Mouse (Mus musculus) hindbrain, embryonic 14.5 days (tissue): ENCODE results near the gene Vash2. TPM values are rescaled to one million over a fixed set of nuclear protein-coding genes. Genes with fewer than 3 reads are reported as not detected.

Source experiments
- ATAC-seq: fragments of 200-750 bp; cut with Nextera tagmentation; 2 replicates; pipeline ENCODE4 v1.8.0; 2017; ENCODE audit warnings: moderate number of reproducible peaks, mild to moderate bottlenecking, moderate TSS enrichment, moderate library complexity; ENCODE audit not compliant: low FRiP score
- DNase-seq: peaks from one replicate; pipeline ENCODE4 v3.0.0-alpha.2; 2015; ENCODE audit warnings: low spot score
- H3K27ac ChIP-seq: fragments of 300-500 bp; sonication (generic); 2 replicates; pipeline ENCODE4 v1.5.1; 2014; ENCODE audit warnings: mild to moderate bottlenecking, moderate library complexity
- H3K27me3 ChIP-seq: fragments of 300-500 bp; sonication (generic); 2 replicates; pipeline ENCODE4 v1.6.1; 2014; ENCODE audit warnings: mild to moderate bottlenecking, low read length, mixed read lengths; ENCODE audit not compliant: control insufficient read depth, insufficient read depth
- H3K36me3 ChIP-seq: fragments of 300-500 bp; sonication (generic); replicated peaks from 2 replicates; pipeline ENCODE4 v1.6.1; 2014; ENCODE audit not compliant: control insufficient read depth, insufficient read depth
- H3K4me1 ChIP-seq: fragments of 300-500 bp; sonication (generic); replicated peaks from 2 replicates; pipeline ENCODE4 v1.6.1; 2014; ENCODE audit warnings: antibody characterized with exemption, low read length, mixed read lengths; ENCODE audit not compliant: control insufficient read depth, insufficient read depth
- H3K4me2 ChIP-seq: fragments of 300-500 bp; sonication (generic); replicated peaks from 2 replicates; pipeline ENCODE4 v1.6.1; 2014; ENCODE audit warnings: mild to moderate bottlenecking, moderate library complexity
- H3K4me3 ChIP-seq: fragments of 300-500 bp; sonication (generic); replicated peaks from 2 replicates; pipeline ENCODE4 v1.5.1; 2014; ENCODE audit warnings: mild to moderate bottlenecking, low read length
- H3K9ac ChIP-seq: fragments of 300-500 bp; sonication (generic); 2 replicates; pipeline ENCODE4 v1.6.1; 2014
- H3K9me3 ChIP-seq: fragments of 300-500 bp; sonication (generic); 2 replicates; pipeline ENCODE4 v1.6.1; 2016; ENCODE audit warnings: low read length; ENCODE audit not compliant: control insufficient read depth
- WGBS: fragments of 180-500 bp; shearing (Covaris S2); extraction: QIAGEN DNeasy Blood & Tissue Kit; methylation state at CpG from one replicate; pipeline ENCODE4 v1.1.7; 2014; 5-methylcytosine and 5-hydroxymethylcytosine counted together
- polyA plus RNA-seq: library from polyadenylated mRNA; unstranded; fragments of >200 nt; fragmentation: Nextera tagmentation; extraction: Ambion mirVana; gene quantifications from 2 replicates; pipeline ENCODE4 v1.2.1, GENCODE M21; 2014

Gene Vash2
- polyA plus RNA-seq, 1 experiment from 2014 or later, result 102 TPM

DNA sequence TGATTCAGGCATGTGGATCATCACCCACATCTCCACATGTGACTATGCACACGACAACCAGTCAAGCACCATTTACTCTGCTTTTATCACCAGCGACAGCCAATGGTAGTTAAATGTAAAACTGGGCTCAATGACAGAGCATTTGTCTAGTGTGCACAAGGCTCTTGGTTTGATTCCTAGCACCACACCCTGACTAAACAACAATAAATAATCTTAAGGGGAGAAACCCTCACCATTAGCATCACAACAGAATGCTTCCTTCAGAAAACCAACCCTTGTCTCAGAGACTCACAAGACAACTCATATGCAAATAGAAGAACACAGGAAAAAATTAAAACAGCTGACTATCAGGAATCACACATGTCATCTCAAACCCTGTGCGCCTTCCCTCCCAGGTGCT is 35.2 kb upstream of the Vash2 start:
- no peak for DNase-seq
- H3K36me3 ChIP-seq, result peaks cover 49% of the 10 kb centered on the region
- H3K4me2 ChIP-seq, result no peak overlapping the region

DNA sequence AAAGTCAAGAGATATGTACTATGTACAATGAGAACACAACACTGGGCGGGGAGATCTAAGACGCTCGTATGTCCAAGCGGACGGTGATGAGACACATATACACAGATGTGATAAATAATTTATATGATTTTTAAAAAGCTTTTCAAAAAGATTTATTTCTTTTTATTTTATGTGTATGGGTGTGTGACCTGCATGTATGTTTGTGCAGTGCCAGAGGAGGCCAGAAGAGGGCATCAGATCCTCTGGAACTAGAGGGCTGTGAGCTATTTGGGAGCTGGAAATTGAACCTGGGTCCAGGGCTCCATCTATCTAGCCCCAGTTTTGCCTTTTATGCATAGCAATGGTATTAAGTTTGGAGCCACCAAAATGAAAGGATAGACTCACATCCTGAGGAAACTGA is 29.6 kb upstream of the Vash2 start:
- Histone ChIP-seq H3K27me3 (no peaks in the 10 kb centered on the region), H3K4me1 (no peaks in the 10 kb centered on the region), H3K9me3 (no peaks in the 10 kb centered on the region), H3K4me3 (no peak overlapping the region), H3K36me3 (peaks cover 77% of the 10 kb centered on the region), H3K27ac (no peak overlapping the region), H3K4me2 (no peak overlapping the region), H3K9ac (no peak overlapping the region)
- DNase-seq, result no peak
- WGBS, result 97% methylated on average over 5 of the region's 5 CpGs
- ATAC-seq, result no peak

More for the DNA sequence above, 35.2 kb upstream of the Vash2 start:
- H3K27ac ChIP-seq, result no peak overlapping the region
- no peak for ATAC-seq
- H3K27me3 ChIP-seq, result no peaks in the 10 kb centered on the region
- H3K9me3 ChIP-seq, result no peaks in the 10 kb centered on the region
- H3K9ac ChIP-seq, result no peak overlapping the region
- WGBS, result 92% methylated on average over 3 of the region's 3 CpGs
- no peak overlapping the region for H3K4me3 ChIP-seq
- H3K4me1 ChIP-seq, result no peaks in the 10 kb centered on the region

DNA sequence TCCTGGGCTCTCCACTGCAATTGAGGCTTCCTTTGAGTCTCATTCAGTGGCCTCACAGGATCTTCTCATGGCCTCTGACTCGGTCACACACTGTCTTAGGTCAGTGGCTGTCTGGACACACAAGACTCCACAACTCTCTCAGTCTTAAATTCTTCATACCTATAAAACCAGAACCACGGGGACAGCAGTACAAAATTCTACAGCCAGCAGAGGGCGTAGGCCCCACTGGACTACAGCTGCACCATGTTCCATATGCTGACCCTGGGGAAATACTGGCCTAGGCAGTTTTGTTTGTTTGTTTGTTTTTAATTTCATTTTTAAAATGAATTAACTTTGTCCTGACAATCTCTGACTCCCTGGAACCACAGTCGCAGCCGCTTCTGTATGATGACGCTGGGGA is 23.1 kb upstream of the Vash2 start:
- Histone ChIP-seq H3K27me3 (no peaks in the 10 kb centered on the region), H3K27ac (no peak overlapping the region), H3K9me3 (peaks cover 6% of the 10 kb centered on the region; the same call in 1 of the 2 replicates), H3K4me2 (no peak overlapping the region), H3K36me3 (peaks cover 19% of the 10 kb centered on the region), H3K4me1 (no peaks in the 10 kb centered on the region), H3K4me3 (no peak overlapping the region), H3K9ac (no peak overlapping the region)
- ATAC-seq (no peak), DNase-seq (no peak)
- WGBS, result 62% methylated on average over 6 of the region's 6 CpGs

DNA sequence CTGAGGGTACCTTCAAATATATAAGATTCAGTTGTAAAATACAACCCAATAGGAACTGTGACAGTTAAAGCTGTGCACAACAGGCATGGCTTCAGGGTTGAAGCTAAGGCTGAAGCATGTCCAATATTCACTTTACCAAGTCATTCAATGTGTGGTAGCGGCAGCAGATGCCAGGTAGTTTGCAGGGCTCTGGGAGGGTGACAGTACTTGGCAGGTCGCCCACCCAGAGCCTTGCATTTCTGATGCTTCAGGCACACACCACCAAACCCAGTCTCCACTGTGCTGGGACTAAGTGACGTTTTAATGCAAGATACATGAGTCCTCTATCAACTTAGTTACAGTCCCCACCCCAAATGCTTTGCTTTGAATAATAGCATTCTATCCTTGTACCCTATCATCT is 21.6 kb upstream of the Vash2 start:
- ATAC-seq, result no peak
- peaks cover 9% of the 10 kb centered on the region; the same call in 1 of the 2 replicates for H3K36me3 ChIP-seq
- WGBS, result 77% methylated on average over 3 of the region's 3 CpGs
- no peaks in the 10 kb centered on the region for H3K27me3 ChIP-seq
- DNase-seq, result no peak
- H3K9ac ChIP-seq, result no peak overlapping the region
- no peak overlapping the region for H3K4me3 ChIP-seq
- H3K4me1 ChIP-seq, result no peaks in the 10 kb centered on the region
- H3K27ac ChIP-seq, result no peak overlapping the region
- H3K9me3 ChIP-seq, result peaks cover 6% of the 10 kb centered on the region; the same call in 1 of the 2 replicates
- H3K4me2 ChIP-seq, result no peak overlapping the region

DNA sequence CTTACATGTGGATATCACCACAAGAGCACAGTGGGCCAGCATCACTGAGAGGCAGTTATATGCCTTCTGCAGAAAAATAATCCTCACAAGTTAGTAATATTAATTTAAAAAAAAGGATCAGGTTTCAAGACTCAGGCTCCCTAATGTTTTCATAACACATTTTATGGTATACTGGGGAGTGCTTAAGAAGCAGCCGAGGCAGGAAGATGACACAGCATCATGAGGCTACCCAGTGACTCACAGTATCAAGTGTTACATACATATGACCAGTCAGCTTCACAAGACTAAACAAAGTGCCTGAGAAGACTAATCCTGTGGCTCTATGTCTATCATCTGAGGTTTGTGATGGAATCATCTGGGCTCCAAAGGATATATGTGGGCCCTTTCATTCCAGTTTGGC is 18.9 kb upstream of the Vash2 start:
- 82% methylated on average over 1 of the region's 1 CpGs for WGBS
- Histone ChIP-seq H3K36me3 (no peaks in the 10 kb centered on the region), H3K27me3 (no peaks in the 10 kb centered on the region), H3K4me3 (no peak overlapping the region), H3K9ac (no peak overlapping the region), H3K4me1 (no peaks in the 10 kb centered on the region), H3K27ac (no peak overlapping the region), H3K9me3 (peaks cover 6% of the 10 kb centered on the region; the same call in 1 of the 2 replicates), H3K4me2 (no peak overlapping the region)
- ATAC-seq (no peak), DNase-seq (no peak)

DNA sequence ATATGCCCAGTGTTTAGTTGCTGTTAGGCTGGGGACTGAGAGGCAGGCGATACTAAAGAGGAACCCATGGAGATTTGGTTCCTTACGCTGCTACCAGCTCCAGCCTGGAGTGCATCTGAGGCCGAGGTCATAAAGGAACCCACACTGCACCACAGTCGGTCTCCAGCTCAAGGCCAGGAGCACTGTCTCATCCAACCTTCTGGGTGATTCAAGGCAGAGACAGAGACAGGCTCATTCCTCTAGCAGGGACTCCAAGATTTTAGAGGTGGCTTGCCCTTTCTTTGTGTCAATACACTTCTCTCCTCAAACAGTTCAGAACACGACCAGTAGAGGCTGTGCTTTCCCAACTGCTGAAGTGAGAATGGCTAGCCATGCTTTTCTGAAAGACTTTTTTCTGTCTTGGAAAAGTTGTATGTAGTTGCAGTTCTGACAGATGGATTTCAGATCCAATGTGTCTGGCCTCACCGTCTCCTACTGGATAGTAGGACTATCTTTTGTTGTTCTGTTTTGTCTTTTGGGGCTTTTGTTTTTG is 17.3 kb upstream of the Vash2 start:
- Histone ChIP-seq H3K36me3 (no peaks in the 10 kb centered on the region), H3K4me3 (no peak overlapping the region), H3K27ac (no peak overlapping the region), H3K9ac (no peak overlapping the region), H3K27me3 (no peaks in the 10 kb centered on the region), H3K9me3 (peaks cover 6% of the 10 kb centered on the region; the same call in 1 of the 2 replicates), H3K4me1 (no peaks in the 10 kb centered on the region), H3K4me2 (no peak overlapping the region)
- WGBS, result 75% methylated on average over 6 of the region's 6 CpGs
- DNase-seq (no peak), ATAC-seq (no peak)

DNA sequence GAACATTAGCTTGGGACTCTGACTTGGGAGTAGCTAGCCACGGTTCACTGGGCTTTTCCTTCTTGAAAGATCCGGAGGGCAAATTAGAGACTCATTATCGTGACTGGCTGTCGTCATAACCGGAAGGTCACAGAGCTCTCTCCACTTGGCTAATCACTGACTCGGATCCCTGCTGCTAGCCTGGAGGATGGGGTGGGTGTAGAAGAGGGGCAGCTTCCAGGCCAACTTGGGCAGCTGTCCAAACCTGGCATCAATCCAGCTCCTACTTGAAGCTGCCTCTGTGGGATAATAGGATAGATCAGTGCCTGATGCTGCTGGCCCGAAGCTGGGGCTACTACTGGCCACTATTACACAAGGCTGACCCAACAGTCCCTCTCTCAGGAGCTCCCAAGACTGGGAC is 16.5 kb upstream of the Vash2 start:
- WGBS, result 49% methylated on average over 7 of the region's 7 CpGs
- DNase-seq (peak; percentile 64), ATAC-seq (no peak)
- H3K9ac ChIP-seq, result no peak overlapping the region
- H3K4me1 ChIP-seq, result no peaks in the 10 kb centered on the region
- H3K36me3 ChIP-seq, result no peaks in the 10 kb centered on the region
- no peak overlapping the region for H3K4me3 ChIP-seq
- H3K9me3 ChIP-seq, result peaks cover 6% of the 10 kb centered on the region; the same call in 1 of the 2 replicates
- H3K4me2 ChIP-seq, result no peak overlapping the region
- no peaks in the 10 kb centered on the region for H3K27me3 ChIP-seq
- H3K27ac ChIP-seq, result no peak overlapping the region

DNA sequence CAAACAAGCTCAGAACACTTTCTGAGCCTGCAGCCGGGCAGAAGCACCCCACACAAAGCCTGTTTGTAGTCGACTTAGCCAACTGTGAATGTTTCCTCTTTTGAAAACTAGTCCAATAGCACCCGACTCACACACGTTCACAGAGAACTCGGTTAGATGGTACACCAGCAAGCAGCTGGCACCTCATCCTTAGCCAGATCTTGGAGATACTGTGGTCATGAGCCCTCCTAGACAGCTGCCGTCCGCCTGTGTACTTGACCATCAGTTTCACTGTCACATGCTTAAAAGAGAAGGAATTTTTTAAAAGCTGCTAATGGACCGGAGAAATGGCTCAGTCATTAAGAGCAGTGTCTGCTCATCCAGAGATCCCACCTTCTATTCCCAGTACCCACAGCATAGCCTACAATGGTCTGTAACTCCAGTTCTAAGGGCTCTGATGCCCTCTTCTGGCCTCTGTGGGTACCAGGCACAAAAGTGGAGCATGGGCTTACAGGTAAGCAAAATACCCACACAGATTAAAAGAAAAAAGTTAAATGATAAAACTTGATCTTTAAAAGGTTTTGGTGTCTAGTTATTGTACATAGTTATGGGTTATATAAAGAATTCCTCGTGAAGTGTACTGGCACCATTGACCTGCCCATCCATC is 10.5 kb upstream of the Vash2 start:
- H3K9me3 ChIP-seq, result no peaks in the 10 kb centered on the region
- no peak overlapping the region for H3K27ac ChIP-seq
- H3K4me1 ChIP-seq, result no peaks in the 10 kb centered on the region
- no peaks in the 10 kb centered on the region for H3K36me3 ChIP-seq
- no peaks in the 10 kb centered on the region for H3K27me3 ChIP-seq
- DNase-seq, result no peak
- no peak overlapping the region for H3K9ac ChIP-seq
- no peak overlapping the region for H3K4me2 ChIP-seq
- no peak for ATAC-seq
- H3K4me3 ChIP-seq, result no peak overlapping the region
- whole genome bisulfite sequencing, result 82% methylated on average over 9 of the region's 9 CpGs

DNA sequence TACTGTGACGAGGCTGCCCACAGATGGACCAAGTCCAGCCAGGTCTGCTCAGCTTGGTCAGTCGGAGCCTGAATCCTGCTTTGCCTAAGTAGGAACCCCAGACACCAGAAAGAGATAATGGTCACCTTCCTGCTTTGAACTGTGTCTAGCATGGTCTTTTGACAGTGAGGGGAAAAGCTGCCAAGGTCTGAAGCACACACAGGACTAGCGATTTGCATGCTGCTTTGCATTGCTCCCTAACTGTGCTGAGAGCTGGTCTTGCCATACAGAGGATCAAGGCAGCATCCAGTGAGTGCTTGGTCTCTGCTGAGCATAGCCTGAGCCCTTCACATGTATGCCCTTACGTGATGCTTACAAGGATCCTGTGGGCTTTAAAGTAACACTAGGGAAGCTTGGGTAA is 2.3 kb upstream of the Vash2 start:
- ATAC-seq (no peak), DNase-seq (no peak)
- Histone ChIP-seq H3K27me3 (no peaks in the 10 kb centered on the region), H3K9me3 (no peaks in the 10 kb centered on the region), H3K36me3 (no peaks in the 10 kb centered on the region), H3K4me2 (no peak overlapping the region), H3K27ac (no peak overlapping the region), H3K4me1 (peaks cover 13% of the 10 kb centered on the region), H3K4me3 (no peak overlapping the region), H3K9ac (no peak overlapping the region)
- 82% methylated on average over 4 of the region's 4 CpGs for WGBS
